Mouse (Mus musculus) intestine, embryonic 14.5 days (tissue): ENCODE data around the gene Abhd12. TPM values are rescaled to one million over a fixed set of nuclear protein-coding genes. Genes with fewer than 3 reads are reported as not detected.

Experiments
- ATAC-seq: fragments of 200-750 bp; cut with Nextera tagmentation; replicated peaks from 2 replicates; pipeline ENCODE4 v1.8.0; 2017; ENCODE audit warnings: low read depth, moderate number of reproducible peaks, moderate TSS enrichment, moderate library complexity; ENCODE audit not compliant: low FRiP score, low TSS enrichment
- DNase-seq: peaks from one replicate; pipeline ENCODE4 v3.0.0-alpha.2; 2018; ENCODE audit warnings: low spot score
- H3K27ac ChIP-seq: fragments of 300-500 bp; sonication (generic); 2 replicates; pipeline ENCODE4 v1.5.1; 2014; ENCODE audit warnings: low read depth, mild to moderate bottlenecking, control low read depth
- H3K27me3 ChIP-seq: fragments of 300-500 bp; sonication (generic); replicated peaks from 2 replicates; pipeline ENCODE4 v1.6.1; 2014; ENCODE audit warnings: low read length, control low read depth; ENCODE audit not compliant: control insufficient read depth, insufficient read depth
- H3K36me3 ChIP-seq: fragments of 300-500 bp; sonication (generic); 2 replicates; pipeline ENCODE4 v1.6.1; 2014; ENCODE audit warnings: low read length, control low read depth; ENCODE audit not compliant: control insufficient read depth, insufficient read depth
- H3K4me1 ChIP-seq: fragments of 300-500 bp; sonication (generic); replicated peaks from 2 replicates; pipeline ENCODE4 v1.6.1; 2014; ENCODE audit warnings: low read length, control low read depth, mixed read lengths; ENCODE audit not compliant: control insufficient read depth, insufficient read depth
- H3K4me2 ChIP-seq: fragments of 300-500 bp; sonication (generic); 2 replicates; pipeline ENCODE4 v1.6.1; 2014; ENCODE audit warnings: low read length
- H3K4me3 ChIP-seq: fragments of 300-500 bp; sonication (generic); 2 replicates; pipeline ENCODE4 v1.5.1; 2014; ENCODE audit warnings: low read depth, low read length, control low read depth, mixed read lengths
- H3K9ac ChIP-seq: fragments of 300-500 bp; sonication (generic); 2 replicates; pipeline ENCODE4 v1.6.1; 2014; ENCODE audit warnings: mild to moderate bottlenecking, low read length
- H3K9me3 ChIP-seq: fragments of 300-500 bp; sonication (generic); 2 replicates; pipeline ENCODE4 v1.6.1; 2016; ENCODE audit warnings: low read length, control low read depth; ENCODE audit not compliant: control insufficient read depth
- WGBS: fragments of 180-500 bp; shearing (Covaris S2); extraction: QIAGEN DNeasy Blood & Tissue Kit; methylation state at CpG from one replicate; pipeline ENCODE4 v1.1.7; 2014; 5-methylcytosine and 5-hydroxymethylcytosine counted together
- polyA plus RNA-seq: library from polyadenylated mRNA; unstranded; fragments of >200 nt; fragmentation: Nextera tagmentation; extraction: Ambion mirVana; gene quantifications from 2 replicates; pipeline ENCODE4 v1.2.1, GENCODE M21; 2014

The Abhd12 gene
- polyA plus RNA-seq, 1 experiment from 2014 or later = 52.1 TPM

- no peak for DNase-seq
- no peak overlapping the region for H3K4me3 ChIP-seq
- no peaks in the 10 kb centered on the region for H3K4me1 ChIP-seq
- 85% methylated on average over 19 of the region's 19 CpGs for WGBS
- no peaks in the 10 kb centered on the region for H3K27me3 ChIP-seq
- H3K9me3 ChIP-seq = no peaks in the 10 kb centered on the region
- H3K36me3 ChIP-seq = peaks cover 72% of the 10 kb centered on the region
- no peak for ATAC-seq
- H3K9ac ChIP-seq = no peak overlapping the region
- H3K27ac ChIP-seq = no peak overlapping the region
- H3K4me2 ChIP-seq = no peak overlapping the region
These were observed 28.9 kb upstream of the Abhd12 start for GRCm38 (mm10) chr2:150933482-150933881.

DNA sequence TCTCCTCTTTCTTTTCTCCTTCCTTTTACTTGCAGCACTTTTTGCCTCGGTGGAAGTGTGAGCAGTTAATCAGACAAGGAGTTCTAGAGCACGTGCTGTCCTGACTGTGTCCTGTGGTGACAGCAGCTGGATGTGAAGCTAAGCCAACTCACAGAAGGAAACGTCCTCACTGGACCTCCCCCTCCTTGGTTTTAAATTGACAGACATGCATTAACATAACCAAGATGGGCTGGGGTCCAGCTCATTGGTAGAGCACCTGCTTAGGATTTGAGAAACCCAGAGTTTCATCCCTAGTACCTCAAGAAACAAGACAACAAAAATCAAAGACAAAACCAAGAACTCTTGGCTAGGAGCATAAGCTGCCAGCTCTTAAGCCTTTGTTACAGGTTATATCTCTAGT is 26.3 kb upstream of the Abhd12 start:
- Histone ChIP-seq H3K4me3 (no peak overlapping the region), H3K9me3 (no peaks in the 10 kb centered on the region), H3K27me3 (no peaks in the 10 kb centered on the region), H3K36me3 (peaks cover 69% of the 10 kb centered on the region), H3K9ac (no peak overlapping the region), H3K27ac (no peak overlapping the region), H3K4me2 (no peak overlapping the region), H3K4me1 (no peaks in the 10 kb centered on the region)
- no peak for DNase-seq
- WGBS = 68% methylated on average over 3 of the region's 3 CpGs
- ATAC-seq = no peak

GRCm38 (mm10) chr2:150929156-150929555 is 24.6 kb upstream of the Abhd12 start:
- Histone ChIP-seq H3K9ac (no peak overlapping the region), H3K4me1 (no peaks in the 10 kb centered on the region), H3K27ac (no peak overlapping the region), H3K27me3 (no peaks in the 10 kb centered on the region), H3K4me2 (no peak overlapping the region), H3K9me3 (no peaks in the 10 kb centered on the region), H3K36me3 (peaks cover 61% of the 10 kb centered on the region), H3K4me3 (no peak overlapping the region)
- WGBS = 82% methylated on average over 6 of the region's 6 CpGs
- DNase-seq = no peak
- ATAC-seq = no peak

DNA sequence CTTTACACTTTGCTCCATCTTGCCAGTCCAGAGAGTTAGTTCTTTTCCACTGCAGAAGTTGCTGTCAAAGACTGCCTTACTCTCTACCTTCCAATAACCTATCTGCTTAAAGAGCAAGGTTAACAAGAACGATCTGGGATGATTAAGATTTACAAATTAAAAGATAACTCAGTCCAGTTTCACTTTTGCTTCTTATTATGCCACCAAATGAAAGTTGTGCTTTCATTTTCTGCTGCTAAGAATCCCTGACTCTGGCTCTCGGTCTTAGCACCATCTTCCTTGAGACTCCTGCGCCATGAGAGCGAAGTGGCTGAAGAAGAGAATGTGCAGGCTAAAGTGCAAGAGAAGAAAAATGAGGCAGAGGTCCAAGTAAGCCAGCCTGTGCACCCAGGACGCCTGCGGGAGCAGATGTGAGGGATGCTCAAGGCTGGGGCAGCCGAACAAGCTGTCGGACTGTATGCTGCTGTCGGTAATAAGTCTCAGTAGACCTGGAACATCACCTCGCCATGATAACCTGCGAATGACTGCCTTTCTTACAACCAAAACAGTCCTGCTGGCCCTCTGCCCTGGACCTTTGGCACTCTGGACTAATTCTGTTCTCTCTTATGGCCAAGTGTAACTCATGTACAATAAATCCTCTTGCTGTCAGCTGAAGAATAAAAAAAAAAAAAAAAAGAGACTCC is 22.6 kb upstream of the Abhd12 start:
- no peak overlapping the region for H3K4me3 ChIP-seq
- no peak overlapping the region for H3K27ac ChIP-seq
- no peaks in the 10 kb centered on the region for H3K4me1 ChIP-seq
- no peaks in the 10 kb centered on the region for H3K9me3 ChIP-seq
- H3K4me2 ChIP-seq = no peak overlapping the region
- peaks cover 56% of the 10 kb centered on the region for H3K36me3 ChIP-seq
- H3K9ac ChIP-seq = no peak overlapping the region
- 85% methylated on average over 11 of the region's 11 CpGs for WGBS
- H3K27me3 ChIP-seq = no peaks in the 10 kb centered on the region
- DNase-seq = no peak
- no peak for ATAC-seq

DNA sequence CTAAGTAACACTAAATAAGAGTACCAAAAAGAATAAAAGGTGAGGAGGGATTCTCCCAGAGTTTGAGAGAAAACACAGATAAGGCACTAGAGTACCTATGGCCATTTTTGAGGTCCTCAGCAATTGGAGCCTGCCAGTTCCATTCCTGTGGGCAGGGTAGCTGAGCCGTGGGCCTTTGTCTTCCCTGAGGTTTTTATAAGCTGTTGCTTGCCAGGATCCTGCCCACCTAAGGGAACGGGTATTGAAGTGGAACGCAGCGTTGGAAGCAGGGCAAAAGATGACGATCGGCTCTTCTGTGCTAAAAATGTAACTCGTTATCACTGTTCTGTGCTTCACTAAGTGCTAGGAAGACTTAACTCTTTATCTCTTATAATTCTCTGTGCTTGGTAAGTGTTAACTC is 19.0 kb upstream of the Abhd12 start:
- H3K36me3 ChIP-seq = peaks cover 42% of the 10 kb centered on the region
- H3K4me2 ChIP-seq = no peak overlapping the region
- H3K9ac ChIP-seq = no peak overlapping the region
- H3K27me3 ChIP-seq = no peaks in the 10 kb centered on the region
- H3K4me1 ChIP-seq = no peaks in the 10 kb centered on the region
- H3K4me3 ChIP-seq = no peak overlapping the region
- no peak overlapping the region for H3K27ac ChIP-seq
- DNase-seq (no peak), ATAC-seq (no peak)
- no peaks in the 10 kb centered on the region for H3K9me3 ChIP-seq
- WGBS = 80% methylated on average over 7 of the region's 7 CpGs

DNA sequence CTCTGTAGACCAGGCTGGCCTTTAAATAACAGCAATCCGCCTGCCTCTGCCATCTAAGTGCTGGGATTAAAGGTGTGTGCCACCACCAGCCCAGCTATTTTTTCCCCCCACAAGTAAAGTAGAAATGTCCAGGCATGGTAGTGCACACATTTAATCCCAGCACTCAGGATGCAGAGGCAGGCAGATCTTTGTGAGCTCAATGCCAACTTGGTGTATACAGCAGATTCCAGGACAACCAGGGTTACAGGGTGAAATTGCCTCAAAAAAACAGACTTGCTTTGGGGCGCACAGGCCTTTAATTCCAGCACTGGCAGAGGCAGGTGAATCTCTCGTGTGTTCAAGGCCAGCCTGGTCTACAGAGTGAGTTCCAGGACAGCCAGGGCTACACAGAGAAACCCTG is 18.5 kb upstream of the Abhd12 start:
- 90% methylated on average over 3 of the region's 3 CpGs for WGBS
- ATAC-seq = no peak
- Histone ChIP-seq H3K9ac (no peak overlapping the region), H3K4me3 (no peak overlapping the region), H3K27ac (no peak overlapping the region), H3K4me2 (no peak overlapping the region), H3K9me3 (no peaks in the 10 kb centered on the region), H3K27me3 (no peaks in the 10 kb centered on the region), H3K4me1 (no peaks in the 10 kb centered on the region), H3K36me3 (peaks cover 46% of the 10 kb centered on the region)
- no peak for DNase-seq

DNA sequence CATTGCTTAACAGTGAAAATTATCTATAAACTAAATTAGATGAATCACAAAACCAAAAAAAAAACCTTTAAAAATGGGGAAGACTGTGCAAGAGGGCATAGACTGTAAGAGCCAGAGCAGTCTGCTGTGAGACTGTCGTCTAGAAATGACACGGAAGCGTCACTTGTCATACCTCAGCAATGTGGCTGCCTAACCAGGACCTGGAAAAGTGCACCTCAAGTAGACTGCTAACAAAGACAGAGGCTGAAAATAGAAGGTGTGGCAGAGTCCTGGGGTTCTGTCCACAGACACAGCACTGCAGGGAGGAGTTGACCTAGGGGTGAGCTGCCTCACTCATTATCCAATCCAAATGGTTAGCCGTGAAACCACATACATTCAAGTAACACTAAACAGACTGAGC is 17.6 kb upstream of the Abhd12 start:
- no peak overlapping the region for H3K9ac ChIP-seq
- no peaks in the 10 kb centered on the region for H3K27me3 ChIP-seq
- peaks cover 40% of the 10 kb centered on the region for H3K36me3 ChIP-seq
- no peak overlapping the region for H3K27ac ChIP-seq
- DNase-seq (no peak), ATAC-seq (no peak)
- no peak overlapping the region for H3K4me3 ChIP-seq
- H3K9me3 ChIP-seq = no peaks in the 10 kb centered on the region
- no peaks in the 10 kb centered on the region for H3K4me1 ChIP-seq
- WGBS = 78% methylated on average over 4 of the region's 4 CpGs
- H3K4me2 ChIP-seq = no peak overlapping the region

- no peak overlapping the region for H3K27ac ChIP-seq
- WGBS = 90% methylated on average over 6 of the region's 6 CpGs
- no peak overlapping the region for H3K9ac ChIP-seq
- no peaks in the 10 kb centered on the region for H3K4me1 ChIP-seq
- no peaks in the 10 kb centered on the region for H3K9me3 ChIP-seq
- ATAC-seq (no peak), DNase-seq (no peak)
- H3K4me2 ChIP-seq = no peak overlapping the region
- H3K36me3 ChIP-seq = peaks cover 40% of the 10 kb centered on the region
- no peak overlapping the region for H3K4me3 ChIP-seq
- no peaks in the 10 kb centered on the region for H3K27me3 ChIP-seq
These were observed 17.2 kb upstream of the Abhd12 start for GRCm38 (mm10) chr2:150921697-150922096.

DNA sequence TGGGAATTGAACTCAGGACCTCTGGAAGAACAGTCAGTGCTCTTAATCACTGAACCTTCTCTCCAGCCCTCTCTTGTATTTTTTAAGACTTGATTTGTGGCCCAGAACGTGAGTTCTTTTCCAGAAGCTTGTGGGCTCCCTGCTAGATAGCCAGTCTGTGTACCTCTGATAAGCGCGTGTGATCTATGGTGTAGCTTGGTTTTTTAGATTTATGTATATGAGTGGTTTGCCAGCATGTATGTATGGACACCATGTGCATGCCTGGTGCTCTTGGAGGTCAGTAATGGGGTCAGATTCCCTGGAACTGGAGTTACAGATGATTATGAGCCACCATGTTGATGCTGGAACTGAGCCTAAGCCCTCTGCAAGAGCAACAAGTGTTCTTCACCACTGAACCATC is 16.0 kb upstream of the Abhd12 start:
- H3K4me1 ChIP-seq = no peaks in the 10 kb centered on the region
- DNase-seq (no peak), ATAC-seq (no peak)
- no peak overlapping the region for H3K4me2 ChIP-seq
- no peak overlapping the region for H3K4me3 ChIP-seq
- H3K9ac ChIP-seq = no peak overlapping the region
- peaks cover 39% of the 10 kb centered on the region; the same call in 1 of the 2 replicates for H3K36me3 ChIP-seq
- H3K27me3 ChIP-seq = no peaks in the 10 kb centered on the region
- 87% methylated on average over 3 of the region's 3 CpGs for WGBS
- no peak overlapping the region for H3K27ac ChIP-seq
- no peaks in the 10 kb centered on the region for H3K9me3 ChIP-seq
